Mouse (Mus musculus) megakaryocyte, embryonic 14.5 days (primary cell): ENCODE measurements around the gene Phlda2. TPM values are rescaled to one million over a fixed set of nuclear protein-coding genes. Genes with fewer than 3 reads are reported as not detected.

Source experiments
- H3K27me3 ChIP-seq: replicated peaks from 2 replicates; pipeline ENCODE3; 2012; ENCODE audit warnings: inconsistent platforms
- H3K36me3 ChIP-seq: replicated peaks from 2 replicates; pipeline ENCODE3; 2012; ENCODE audit warnings: low read length, inconsistent platforms, mixed read lengths
- H3K4me1 ChIP-seq: 2 replicates; pipeline ENCODE4 v1.6.1; 2012; ENCODE audit warnings: inconsistent platforms
- H3K4me3 ChIP-seq: replicated peaks from 2 replicates; pipeline ENCODE3; 2012; ENCODE audit warnings: moderate library complexity, mild to moderate bottlenecking, inconsistent platforms
- H3K9me3 ChIP-seq: 2 replicates; pipeline ENCODE4 v1.6.1; 2012; ENCODE audit warnings: inconsistent platforms
- FLI1 ChIP-seq: IDR thresholded peaks from 2 replicates; pipeline ENCODE4 v1.6.1; 2012; ENCODE audit warnings: low read length, inconsistent platforms, mixed read lengths
- GATA1 ChIP-seq: IDR thresholded peaks from 3 replicates; pipeline ENCODE4 v1.6.1; 2012; ENCODE audit warnings: mixed read lengths, low read length, inconsistent platforms, borderline replicate concordance
- polyA plus RNA-seq: library from polyadenylated mRNA; stranded (reverse); fragments of >175 nt; gene quantifications from 2 replicates; pipeline ENCODE4 v1.2.3, GENCODE M21; 2012; ENCODE audit warnings: low replicate concordance; ENCODE audit not compliant: insufficient read depth

Gene Phlda2
- polyA plus RNA-seq, 1 experiment, result 2.3 TPM

DNA sequence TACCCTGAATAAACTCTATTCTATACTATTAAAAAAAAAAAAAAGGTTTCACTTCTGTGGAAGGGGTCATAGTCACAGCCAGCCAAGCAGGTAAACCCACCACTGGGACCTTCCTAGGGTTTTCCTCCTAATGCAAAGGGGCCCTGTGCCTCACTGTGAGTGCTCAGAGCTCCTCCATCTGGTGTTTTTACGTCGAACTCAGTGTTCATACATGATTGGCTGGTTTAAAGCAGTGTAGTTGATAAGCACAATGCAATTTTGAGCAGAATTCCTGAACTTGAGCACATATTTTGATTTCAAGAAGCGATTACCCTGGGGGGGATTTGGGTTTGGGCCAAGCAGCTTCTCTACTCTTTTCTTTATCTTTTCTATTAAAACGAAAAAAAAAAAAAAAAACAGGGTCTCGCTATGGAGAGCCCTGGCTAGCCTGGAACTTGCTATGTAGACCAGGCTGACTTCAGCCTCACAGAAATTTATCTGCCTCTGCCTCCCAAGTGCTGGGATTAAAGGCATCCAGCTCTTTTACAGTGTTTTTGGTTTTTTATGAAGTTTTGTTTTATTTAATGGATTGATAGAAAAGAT is 21.1 kb downstream of the Phlda2 start:
- H3K36me3 ChIP-seq, result no peaks in the 10 kb centered on the region
- H3K4me1 ChIP-seq, result no peaks in the 10 kb centered on the region
- TF ChIP-seq GATA1, result no peak
- TF ChIP-seq FLI1, result no peak
- no peak overlapping the region for H3K4me3 ChIP-seq
- H3K27me3 ChIP-seq, result peaks cover 84% of the 10 kb centered on the region
- H3K9me3 ChIP-seq, result no peaks in the 10 kb centered on the region

DNA sequence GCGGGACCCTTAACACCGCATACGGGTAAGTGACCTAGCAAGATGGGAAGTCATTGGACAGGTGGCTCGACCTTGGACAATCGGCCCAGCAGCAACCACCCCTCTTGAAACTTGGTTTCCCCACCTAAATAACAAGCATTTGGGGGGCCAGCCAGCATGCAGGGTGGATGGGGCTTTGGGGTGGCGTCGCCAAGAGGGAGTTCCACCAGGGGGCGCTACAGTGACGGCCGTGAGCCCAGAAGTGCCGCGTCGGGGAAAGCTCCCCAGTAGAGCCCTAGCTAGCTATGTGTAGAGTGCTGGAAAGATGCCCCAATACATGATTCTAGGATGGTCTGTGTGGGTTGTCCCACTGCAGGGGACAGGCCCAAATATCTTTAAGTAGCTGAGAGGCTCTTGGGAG is 22.5 kb downstream of the Phlda2 start:
- Histone ChIP-seq H3K36me3 (no peaks in the 10 kb centered on the region), H3K27me3 (peaks cover 88% of the 10 kb centered on the region), H3K4me3 (no peak overlapping the region)

DNA sequence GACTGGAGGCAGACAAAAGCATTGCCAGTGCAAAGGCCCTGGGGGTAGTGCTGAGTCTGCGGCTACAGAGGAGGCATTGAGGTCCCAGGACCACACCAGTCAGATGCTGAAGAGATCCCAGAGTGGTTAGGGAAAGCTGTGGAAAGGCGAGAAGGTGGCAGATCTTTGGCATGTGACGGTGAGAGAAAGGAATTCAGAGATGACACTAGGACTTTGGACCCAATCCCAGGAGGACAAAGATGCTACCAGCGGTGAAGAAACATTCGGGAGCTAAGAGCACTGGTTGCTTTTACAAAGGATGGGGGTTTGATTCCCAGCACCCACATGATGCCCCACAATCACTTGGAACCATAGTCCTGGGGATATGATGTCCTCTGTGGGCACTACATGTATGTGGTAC is 25.1 kb downstream of the Phlda2 start:
- Histone ChIP-seq H3K9me3 (no peaks in the 10 kb centered on the region), H3K36me3 (no peaks in the 10 kb centered on the region), H3K4me1 (peaks cover 11% of the 10 kb centered on the region), H3K4me3 (no peak overlapping the region), H3K27me3 (peaks cover 81% of the 10 kb centered on the region)
- no peak for TF ChIP-seq FLI1

More for the DNA sequence above, 22.5 kb downstream of the Phlda2 start:
- Histone ChIP-seq H3K9me3 (no peaks in the 10 kb centered on the region), H3K4me1 (peaks cover 5% of the 10 kb centered on the region; the same call in 1 of the 2 replicates)
- TF ChIP-seq FLI1 (no peak), GATA1 (no peak)

DNA sequence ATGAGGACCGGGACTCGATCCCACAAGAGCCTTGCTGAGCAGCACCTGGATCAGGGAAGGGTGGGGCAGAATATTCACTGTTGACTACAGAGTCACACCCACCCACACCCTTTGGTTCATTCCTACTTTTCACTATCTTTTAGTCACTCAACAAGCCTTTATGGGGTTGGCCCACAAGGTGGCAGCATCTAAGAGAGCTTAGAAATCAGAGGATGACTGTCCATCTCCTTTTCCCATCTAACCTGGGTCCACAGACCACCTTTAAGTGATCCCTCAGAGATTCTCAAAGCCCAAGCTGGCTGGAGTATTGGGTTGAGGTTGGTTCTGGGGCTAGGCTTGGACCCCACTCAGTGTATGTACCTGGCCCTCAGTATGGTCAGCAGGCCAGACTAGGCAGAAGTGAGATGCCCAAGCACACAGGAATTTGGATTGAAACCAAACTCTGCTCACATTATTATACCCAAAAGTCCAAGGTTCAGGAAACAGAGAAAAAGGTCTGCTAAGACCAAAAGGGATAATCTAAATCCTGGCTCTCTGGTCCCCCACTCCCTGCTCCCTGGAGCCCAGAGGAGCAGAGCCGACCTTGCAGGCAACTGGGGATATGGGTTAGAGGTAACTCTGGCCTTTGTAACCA is 26.1 kb downstream of the Phlda2 start:
- H3K4me1 ChIP-seq, result peaks cover 11% of the 10 kb centered on the region
- no peak overlapping the region for H3K4me3 ChIP-seq
- no peaks in the 10 kb centered on the region for H3K9me3 ChIP-seq
- no peak for TF ChIP-seq GATA1
- TF ChIP-seq FLI1, result no peak
- H3K27me3 ChIP-seq, result peaks cover 81% of the 10 kb centered on the region
- no peaks in the 10 kb centered on the region for H3K36me3 ChIP-seq

DNA sequence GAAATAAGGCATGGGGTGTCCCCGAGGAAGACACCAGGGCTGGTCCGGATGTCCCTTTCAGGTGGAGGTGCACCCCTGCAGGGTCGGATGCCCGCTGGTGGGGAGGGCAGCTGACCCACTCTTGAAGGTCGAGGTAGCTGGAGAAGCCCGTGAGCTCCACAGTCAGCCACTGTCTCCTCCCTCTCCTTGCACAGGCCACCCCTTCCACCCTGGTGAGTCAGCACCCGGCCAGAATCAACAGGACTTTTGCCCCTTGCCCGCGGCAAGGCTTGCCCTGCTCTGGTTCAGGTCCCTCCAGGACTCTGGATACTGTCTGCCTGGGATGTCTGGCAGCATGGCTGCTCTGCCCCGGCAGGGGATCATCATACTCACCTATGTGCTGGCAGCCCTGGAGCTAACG is 27.1 kb downstream of the Phlda2 start:
- Histone ChIP-seq H3K36me3 (no peaks in the 10 kb centered on the region), H3K4me1 (peaks cover 12% of the 10 kb centered on the region), H3K4me3 (no peak overlapping the region), H3K9me3 (no peaks in the 10 kb centered on the region), H3K27me3 (peaks cover 78% of the 10 kb centered on the region)
- no peak for TF ChIP-seq GATA1
- no peak for TF ChIP-seq FLI1

DNA sequence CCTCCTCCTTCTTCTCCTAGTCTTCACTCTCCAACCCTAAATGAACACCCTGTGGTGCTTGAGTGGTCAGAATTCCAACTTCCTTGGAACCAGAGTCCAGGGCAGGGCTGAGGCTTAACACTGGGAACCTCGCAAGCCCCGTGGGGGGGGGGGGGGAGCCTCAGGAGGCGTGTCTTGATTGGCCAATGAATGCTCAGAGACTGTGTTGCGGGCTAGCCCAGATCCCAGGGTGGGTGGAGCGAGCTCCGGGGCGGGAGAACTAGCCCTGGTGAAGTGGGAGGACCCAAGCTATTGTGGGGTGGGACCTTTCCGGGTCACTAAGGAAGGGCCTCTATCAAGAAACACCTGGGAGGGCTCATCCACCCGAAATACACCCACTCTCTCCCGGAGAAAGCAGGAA is 28.1 kb downstream of the Phlda2 start:
- no peaks in the 10 kb centered on the region for H3K9me3 ChIP-seq
- H3K4me1 ChIP-seq, result peaks cover 17% of the 10 kb centered on the region
- no peaks in the 10 kb centered on the region for H3K36me3 ChIP-seq
- H3K4me3 ChIP-seq, result no peak overlapping the region
- TF ChIP-seq GATA1 (no peak), FLI1 (no peak)
- peaks cover 74% of the 10 kb centered on the region for H3K27me3 ChIP-seq

DNA sequence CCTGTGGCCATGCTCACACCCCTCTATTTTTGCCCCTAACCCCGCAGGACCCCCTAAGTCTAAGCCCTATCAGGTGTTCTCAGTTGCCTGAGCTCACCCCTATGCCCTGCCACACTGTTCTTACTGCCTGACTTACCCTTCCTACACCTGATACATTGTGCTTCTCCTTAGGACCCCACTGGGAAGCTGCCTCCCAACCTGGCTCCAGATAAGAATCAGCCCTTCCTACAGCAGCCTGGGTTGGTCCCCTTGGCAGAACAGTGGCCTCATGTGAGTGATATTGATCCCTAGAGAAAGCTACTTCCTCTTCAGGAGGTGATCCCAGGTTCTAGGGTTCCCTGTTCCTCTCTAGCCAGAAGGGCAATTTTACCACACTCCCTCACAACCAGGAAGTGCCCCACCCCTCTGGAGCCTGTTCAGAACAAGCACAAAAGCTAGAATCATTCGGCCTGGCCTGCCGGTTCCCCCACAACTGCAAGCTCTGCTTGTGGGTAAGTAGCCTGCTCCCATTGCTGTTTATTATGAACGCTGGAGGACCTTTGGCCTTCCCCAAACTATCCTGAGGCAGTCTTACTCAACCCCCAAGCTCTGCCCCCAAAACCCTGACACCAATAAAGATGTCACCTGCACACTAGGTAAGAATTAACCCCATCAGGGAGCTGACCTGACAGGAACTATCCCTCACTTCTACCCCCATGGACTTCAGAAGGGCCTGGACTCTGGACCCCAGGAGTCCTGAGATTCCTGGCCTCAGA is 29.4 kb downstream of the Phlda2 start, which contains the start of gene Slc22a18:
TSS of gene Slc22a18 (plus strand) at position 390 of the 755 bp plus-strand sequence.
- H3K4me1 ChIP-seq, result peaks cover 21% of the 10 kb centered on the region
- peaks cover 71% of the 10 kb centered on the region for H3K27me3 ChIP-seq
- no peak within 1 kb of the TSS for H3K4me3 ChIP-seq
- TF ChIP-seq GATA1 (no peak), FLI1 (no peak)
- H3K36me3 ChIP-seq, result no peaks in the 10 kb centered on the region
- H3K9me3 ChIP-seq, result no peaks in the 10 kb centered on the region

DNA sequence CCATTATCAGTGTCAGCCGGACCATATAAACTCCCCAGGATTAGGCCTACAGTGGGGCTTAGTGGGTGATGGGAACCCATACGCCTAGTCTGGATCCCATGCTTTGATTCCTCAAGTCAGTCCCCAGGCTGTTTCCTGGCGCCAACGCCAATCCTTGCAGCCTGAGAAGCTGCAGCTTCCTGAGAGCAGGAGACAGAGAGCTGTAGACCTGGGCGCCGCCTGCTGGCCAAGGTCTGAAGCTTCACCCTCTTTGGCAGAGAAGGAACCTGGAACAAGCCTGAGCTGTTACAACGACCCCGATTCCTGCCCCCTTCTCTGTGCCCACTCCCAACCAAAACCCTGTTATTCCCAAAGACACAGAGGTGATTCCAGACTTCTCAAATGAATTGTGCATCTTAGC is 33.0 kb downstream of the Phlda2 start:
- Histone ChIP-seq H3K4me1 (peaks cover 19% of the 10 kb centered on the region), H3K4me3 (no peak overlapping the region), H3K9me3 (no peaks in the 10 kb centered on the region), H3K36me3 (no peaks in the 10 kb centered on the region), H3K27me3 (peaks cover 75% of the 10 kb centered on the region)
- TF ChIP-seq FLI1, result no peak
- TF ChIP-seq GATA1, result no peak

DNA sequence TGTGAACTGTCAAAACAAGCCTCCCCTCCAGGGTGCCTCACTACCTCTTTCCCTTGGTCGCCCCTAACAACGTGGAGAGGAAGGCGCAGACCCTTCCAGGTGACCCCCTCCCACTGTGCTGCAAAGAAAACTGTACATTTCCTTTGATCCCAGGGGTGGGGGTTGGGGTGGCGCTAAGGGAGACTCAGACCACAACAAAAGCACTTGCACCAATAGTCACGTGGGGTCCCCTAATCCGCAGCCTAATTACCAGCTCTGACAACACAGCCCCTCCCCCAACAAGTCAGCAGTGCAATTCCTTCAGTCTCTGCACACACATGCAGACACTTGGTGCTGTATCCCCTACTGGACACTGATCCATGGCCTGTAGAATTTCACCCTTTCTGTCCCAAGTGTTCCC is 35.2 kb downstream of the Phlda2 start:
- H3K9me3 ChIP-seq, result peaks cover 5% of the 10 kb centered on the region
- TF ChIP-seq GATA1 (no peak), FLI1 (no peak)
- H3K4me3 ChIP-seq, result no peak overlapping the region
- H3K36me3 ChIP-seq, result no peaks in the 10 kb centered on the region
- peaks cover 22% of the 10 kb centered on the region for H3K4me1 ChIP-seq
- peaks cover 79% of the 10 kb centered on the region for H3K27me3 ChIP-seq

DNA sequence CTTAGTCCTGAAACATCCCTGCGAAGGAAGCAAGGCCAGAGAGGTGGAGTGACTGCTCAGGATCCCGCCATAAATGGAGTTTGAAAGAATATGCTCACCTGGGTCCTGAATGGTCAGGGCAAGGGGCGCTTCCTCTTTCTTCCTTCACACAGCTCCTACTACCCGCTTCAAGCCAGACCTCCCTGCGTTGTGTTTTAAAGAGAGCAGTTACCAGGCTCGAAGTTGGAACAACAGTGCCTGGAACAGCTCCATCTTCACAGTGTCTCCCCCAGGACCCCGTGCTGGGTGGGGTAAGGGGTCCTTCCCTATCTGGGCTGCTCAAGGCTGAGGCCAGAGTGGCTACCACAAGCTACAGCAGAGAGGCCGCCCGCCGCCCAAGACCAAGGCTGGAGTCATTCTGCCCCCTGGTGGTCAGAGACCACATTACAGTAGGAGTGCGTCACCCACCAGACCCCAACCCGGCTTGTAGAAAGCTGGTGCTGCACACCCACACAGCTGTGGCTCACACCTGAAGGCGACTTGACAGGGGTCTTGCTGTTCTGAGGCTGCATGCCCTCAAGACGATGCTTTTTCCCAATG is 36.8 kb downstream of the Phlda2 start:
- Histone ChIP-seq H3K9me3 (peaks cover 16% of the 10 kb centered on the region), H3K27me3 (peaks cover 85% of the 10 kb centered on the region), H3K4me3 (peak overlapping the region; percentile 4), H3K4me1 (peaks cover 25% of the 10 kb centered on the region), H3K36me3 (no peaks in the 10 kb centered on the region)
- no peak for TF ChIP-seq GATA1
- no peak for TF ChIP-seq FLI1
